Mouse (Mus musculus): ENCODE measurements around the gene Rmdn2. TPM values are rescaled to one million over a fixed set of nuclear protein-coding genes. Genes with fewer than 3 reads are reported as not detected.
A peak's percentile ranks its signal among the peaks of the same experiment; 100 is the strongest.

The Rmdn2 gene
- polyA plus RNA-seq, 1 experiment, result 10.3 TPM

- Histone ChIP-seq H3K4me1 (ENCODE audit: control insufficient read depth, insufficient read depth, low read length) (peaks cover 4% of the 10 kb centered on the region), H3K27ac (ENCODE audit: insufficient read depth, low read length) (peak overlapping the region; percentile 95), H3K4me3 (ENCODE audit: insufficient read depth, low read length) (peak overlapping the region; percentile 90)
- TF ChIP-seq CTCF (IDR thresholded peaks at IDR 0.05; ENCODE audit: extremely low read depth, insufficient read depth, low read length), result no peak
- TF ChIP-seq POLR2A (IDR thresholded peaks at IDR 0.05; ENCODE audit: extremely low read depth, insufficient read depth, low read length), result 0 out of 2 replicates have a peak, but pooled peaks have one; percentile 9
These were observed 3.3 kb downstream of the Rmdn2 start for GRCm38 (mm10) chr17:79614691-79615588.

- H3K4me3 ChIP-seq (ENCODE audit: insufficient read depth, low read length), result peak overlapping the region; percentile 90; the same call in 1 of the 2 replicates
- TF ChIP-seq CTCF (IDR thresholded peaks at IDR 0.05; ENCODE audit: extremely low read depth, insufficient read depth, low read length), result no peak
- no peak for TF ChIP-seq POLR2A (IDR thresholded peaks at IDR 0.05; ENCODE audit: extremely low read depth, insufficient read depth, low read length)
- peaks cover 4% of the 10 kb centered on the region for H3K4me1 ChIP-seq (ENCODE audit: control insufficient read depth, insufficient read depth, low read length)
- no peak overlapping the region for H3K27ac ChIP-seq (ENCODE audit: insufficient read depth, low read length)
These were observed 4.2 kb downstream of the Rmdn2 start for GRCm38 (mm10) chr17:79615897-79616296.

- TF ChIP-seq CTCF (IDR thresholded peaks at IDR 0.05; ENCODE audit: extremely low read depth, insufficient read depth, low read length) (no peak), POLR2A (IDR thresholded peaks at IDR 0.05; ENCODE audit: extremely low read depth, insufficient read depth, low read length) (no peak)
- Histone ChIP-seq H3K27ac (ENCODE audit: insufficient read depth, low read length) (no peak overlapping the region), H3K4me1 (ENCODE audit: control insufficient read depth, insufficient read depth, low read length) (peaks cover 4% of the 10 kb centered on the region), H3K4me3 (ENCODE audit: insufficient read depth, low read length) (no peak overlapping the region)
These were observed 5.0 kb downstream of the Rmdn2 start for GRCm38 (mm10) chr17:79616621-79617020.

GRCm38 (mm10) chr17:79618455-79618854, 6.8 kb downstream of the Rmdn2 start:
- Histone ChIP-seq H3K4me3 (ENCODE audit: insufficient read depth, low read length) (no peak overlapping the region), H3K27ac (ENCODE audit: insufficient read depth, low read length) (no peak overlapping the region), H3K4me1 (ENCODE audit: control insufficient read depth, insufficient read depth, low read length) (peaks cover 4% of the 10 kb centered on the region)
- no peak for TF ChIP-seq CTCF (IDR thresholded peaks at IDR 0.05; ENCODE audit: extremely low read depth, insufficient read depth, low read length)
- TF ChIP-seq POLR2A (IDR thresholded peaks at IDR 0.05; ENCODE audit: extremely low read depth, insufficient read depth, low read length), result no peak

- no peak for TF ChIP-seq CTCF (IDR thresholded peaks at IDR 0.05; ENCODE audit: extremely low read depth, insufficient read depth, low read length)
- TF ChIP-seq POLR2A (IDR thresholded peaks at IDR 0.05; ENCODE audit: extremely low read depth, insufficient read depth, low read length), result no peak
- H3K4me1 ChIP-seq (ENCODE audit: control insufficient read depth, insufficient read depth, low read length), result peaks cover 4% of the 10 kb centered on the region
These were observed 7.3 kb downstream of the Rmdn2 start for GRCm38 (mm10) chr17:79618984-79619383.

GRCm38 (mm10) chr17:79622050-79622449, 10.4 kb downstream of the Rmdn2 start:
- Histone ChIP-seq H3K4me1 (ENCODE audit: control insufficient read depth, insufficient read depth, low read length) (no peaks in the 10 kb centered on the region), H3K27ac (ENCODE audit: insufficient read depth, low read length) (no peak overlapping the region), H3K4me3 (ENCODE audit: insufficient read depth, low read length) (no peak overlapping the region)
- TF ChIP-seq CTCF (IDR thresholded peaks at IDR 0.05; ENCODE audit: extremely low read depth, insufficient read depth, low read length) (no peak), POLR2A (IDR thresholded peaks at IDR 0.05; ENCODE audit: extremely low read depth, insufficient read depth, low read length) (no peak)

More at GRCm38 (mm10) chr17:79618984-79619383, 7.3 kb downstream of the Rmdn2 start:
- Histone ChIP-seq H3K27ac (ENCODE audit: insufficient read depth, low read length) (no peak overlapping the region), H3K4me3 (ENCODE audit: insufficient read depth, low read length) (no peak overlapping the region)

- no peak overlapping the region for H3K4me3 ChIP-seq (ENCODE audit: insufficient read depth, low read length)
- no peaks in the 10 kb centered on the region for H3K4me1 ChIP-seq (ENCODE audit: control insufficient read depth, insufficient read depth, low read length)
- no peak overlapping the region for H3K27ac ChIP-seq (ENCODE audit: insufficient read depth, low read length)
- no peak for TF ChIP-seq POLR2A (IDR thresholded peaks at IDR 0.05; ENCODE audit: extremely low read depth, insufficient read depth, low read length)
- no peak for TF ChIP-seq CTCF (IDR thresholded peaks at IDR 0.05; ENCODE audit: extremely low read depth, insufficient read depth, low read length)
These were observed 10.9 kb downstream of the Rmdn2 start for GRCm38 (mm10) chr17:79622574-79622973.

GRCm38 (mm10) chr17:79623841-79624240, 12.2 kb downstream of the Rmdn2 start:
- TF ChIP-seq POLR2A (IDR thresholded peaks at IDR 0.05; ENCODE audit: extremely low read depth, insufficient read depth, low read length) (no peak), CTCF (IDR thresholded peaks at IDR 0.05; ENCODE audit: extremely low read depth, insufficient read depth, low read length) (no peak)
- Histone ChIP-seq H3K4me3 (ENCODE audit: insufficient read depth, low read length) (no peak overlapping the region), H3K4me1 (ENCODE audit: control insufficient read depth, insufficient read depth, low read length) (no peaks in the 10 kb centered on the region), H3K27ac (ENCODE audit: insufficient read depth, low read length) (no peak overlapping the region)

DNA sequence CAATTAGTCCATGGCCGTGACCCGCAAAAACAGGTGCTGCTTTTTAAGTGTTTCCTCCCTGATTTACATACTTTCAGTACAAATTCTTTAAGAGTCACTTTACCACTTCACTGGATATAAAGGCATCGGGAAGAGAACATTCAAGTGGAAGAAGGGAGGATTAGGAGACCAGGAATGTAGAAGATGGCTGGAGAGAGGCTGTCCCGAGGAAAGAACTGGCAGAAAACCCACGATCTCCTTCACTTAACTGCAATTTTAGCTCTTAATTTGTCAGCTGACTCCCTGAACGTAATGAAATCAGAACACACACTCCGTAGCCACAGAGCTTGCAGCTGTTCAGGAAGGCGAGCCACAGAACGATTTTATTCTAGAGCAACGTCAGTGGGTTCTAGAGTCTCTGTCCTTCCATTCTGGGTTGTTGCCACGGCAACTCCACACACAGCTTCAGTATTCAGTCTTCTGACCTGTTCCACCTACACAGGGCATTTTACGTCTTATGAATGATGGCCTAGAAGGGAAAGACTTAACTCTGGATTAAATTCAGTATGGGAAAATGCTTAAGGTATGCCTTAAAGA, 14.7 kb downstream of the Rmdn2 start:
- Histone ChIP-seq H3K27ac (ENCODE audit: insufficient read depth, low read length) (no peak overlapping the region), H3K4me1 (ENCODE audit: control insufficient read depth, insufficient read depth, low read length) (no peaks in the 10 kb centered on the region), H3K4me3 (ENCODE audit: insufficient read depth, low read length) (no peak overlapping the region; the same call in 1 of the 2 replicates)
- TF ChIP-seq CTCF (IDR thresholded peaks at IDR 0.05; ENCODE audit: extremely low read depth, insufficient read depth, low read length) (no peak), POLR2A (IDR thresholded peaks at IDR 0.05; ENCODE audit: extremely low read depth, insufficient read depth, low read length) (no peak)

Measured in cortical plate, adult 2 months (tissue).